Mouse (Mus musculus) CH12F3 (cell line): ENCODE results near the gene Galnt4.

Experiments used
- in situ Hi-C: fragments of 300-500 bp; cut with MboI; formaldehyde crosslinking; loops from 2 replicates; pipeline ENCODE4 v1.14.3; 2020; ENCODE audit warnings: low sequenced_read_pairs

Gene Galnt4

DNA sequence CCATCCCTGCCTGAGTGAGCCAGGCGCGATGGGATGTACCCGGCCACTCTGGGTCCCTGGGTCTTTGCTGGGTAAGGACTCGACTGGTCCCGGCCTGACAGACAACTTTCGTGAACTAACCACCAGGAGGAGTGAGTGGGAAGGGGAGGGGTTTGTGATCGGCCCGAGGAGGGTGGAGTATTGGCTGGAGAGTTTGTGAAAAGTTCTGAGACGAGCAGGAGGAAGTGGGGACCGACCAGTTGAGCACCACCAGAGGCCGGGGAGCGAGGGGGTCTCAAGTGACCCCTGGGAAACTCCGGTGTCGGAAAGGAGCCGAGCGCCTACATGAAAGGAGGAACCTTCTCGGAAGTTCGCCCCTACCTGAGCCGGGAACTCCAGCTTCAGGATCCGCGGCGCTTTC lies at the start of gene Galnt4:
Gene Galnt4 (plus strand): TSS at position 196 of the 400 bp plus-strand sequence.
- in situ Hi-C loops = no loop called here

DNA sequence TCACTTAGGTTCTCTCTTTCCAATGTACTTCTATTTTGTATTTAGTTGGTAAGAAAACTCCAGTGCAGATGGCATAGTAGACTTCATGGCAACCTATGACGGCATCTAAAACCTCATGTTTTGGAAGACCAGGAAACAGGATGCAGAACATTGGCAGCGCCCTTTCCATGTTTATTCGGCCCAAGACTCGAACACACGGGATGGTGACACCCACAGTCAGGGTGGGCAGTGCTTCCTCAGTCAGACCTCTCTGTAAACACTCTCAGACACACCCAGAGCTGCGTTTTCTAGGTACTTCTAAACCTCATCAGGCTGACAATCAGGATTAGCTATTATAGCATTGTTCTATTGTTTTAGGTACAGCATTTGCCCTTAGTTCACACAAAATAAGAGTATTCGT lies 47.4 kb upstream of the Galnt4 start:
- in situ Hi-C loops = no loop called here

DNA sequence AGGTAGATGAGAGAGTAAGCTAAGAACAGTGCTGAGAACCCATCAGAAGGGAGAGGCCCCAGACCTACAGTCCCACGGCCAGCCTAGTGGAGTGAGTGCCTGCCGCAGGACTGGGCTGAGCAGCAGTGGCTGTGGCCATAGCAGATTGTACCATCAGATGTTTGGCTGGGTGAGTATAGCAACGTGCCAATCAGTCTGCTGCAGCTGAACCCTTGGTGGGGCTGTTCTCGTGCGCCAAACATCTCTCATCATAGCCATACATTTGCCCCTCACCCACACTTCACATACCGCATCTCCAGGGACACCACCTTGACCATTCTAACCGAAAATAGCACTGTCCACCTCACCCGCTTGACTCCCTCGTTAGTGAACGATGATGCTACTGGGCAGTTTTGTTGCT lies 46.5 kb upstream of the Galnt4 start:
- in situ Hi-C loops = no loop called here

DNA sequence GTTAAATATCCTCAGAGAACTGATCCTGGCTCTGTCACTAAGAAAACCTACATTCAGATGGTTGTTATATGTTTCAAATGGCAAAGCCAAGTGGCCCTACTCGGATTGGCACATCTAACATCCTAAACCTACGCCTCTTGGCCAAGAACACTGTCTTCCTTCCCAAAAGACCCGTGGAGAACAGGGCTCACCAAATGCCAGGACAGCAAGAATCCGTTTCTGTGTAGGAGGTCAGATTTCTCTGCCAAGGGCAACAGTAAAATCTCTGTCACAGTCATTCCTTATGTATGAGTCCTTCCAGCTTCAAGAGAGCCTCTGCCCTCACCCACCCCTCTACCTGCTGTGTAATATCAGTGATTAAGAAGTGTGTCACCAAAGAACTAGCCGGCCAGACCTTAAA lies 45.4 kb upstream of the Galnt4 start:
- in situ Hi-C loops = no loop called here

DNA sequence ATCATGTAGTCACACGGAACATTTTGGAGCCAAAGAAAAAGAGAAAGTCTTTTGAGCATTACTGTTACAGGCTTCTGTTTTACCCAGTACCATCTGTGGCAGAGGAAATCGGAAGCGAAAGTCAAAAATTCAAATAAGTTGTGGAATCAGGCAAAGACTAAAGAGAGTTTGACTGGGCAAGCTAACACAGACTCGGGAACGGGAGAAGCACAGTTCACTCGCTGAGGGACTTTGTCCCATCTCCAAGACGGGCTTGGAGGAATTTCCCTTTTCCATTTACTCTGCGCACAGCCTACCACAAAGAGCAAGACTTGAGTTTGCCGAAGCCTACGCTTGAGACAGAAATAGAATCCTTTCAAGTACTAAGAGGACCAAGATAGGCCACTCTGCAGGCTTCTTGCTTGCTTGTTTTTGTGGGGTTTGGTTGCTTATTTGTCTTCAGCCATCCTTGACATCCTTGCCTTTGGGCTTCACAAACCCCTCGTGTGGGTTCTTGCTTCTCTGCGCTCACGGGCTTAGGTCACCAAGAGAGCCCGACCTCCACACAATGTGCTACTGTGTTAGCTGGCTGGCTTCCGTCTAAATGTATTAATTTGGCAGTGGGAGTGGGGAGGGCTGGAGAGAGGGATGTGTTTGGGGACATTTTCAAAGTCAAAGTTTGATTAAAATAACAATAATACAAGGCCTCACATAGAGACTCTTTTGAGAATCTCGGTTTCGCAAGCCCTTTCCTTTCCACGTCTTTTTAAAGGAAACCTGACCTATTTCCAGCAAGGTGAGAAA lies 31.7 kb upstream of the Galnt4 start:
- in situ Hi-C loops = loop anchor here (25.0 kb wide), 2 partner anchors 239 to 589 kb away; no protein-coding TSS in a partner anchor

DNA sequence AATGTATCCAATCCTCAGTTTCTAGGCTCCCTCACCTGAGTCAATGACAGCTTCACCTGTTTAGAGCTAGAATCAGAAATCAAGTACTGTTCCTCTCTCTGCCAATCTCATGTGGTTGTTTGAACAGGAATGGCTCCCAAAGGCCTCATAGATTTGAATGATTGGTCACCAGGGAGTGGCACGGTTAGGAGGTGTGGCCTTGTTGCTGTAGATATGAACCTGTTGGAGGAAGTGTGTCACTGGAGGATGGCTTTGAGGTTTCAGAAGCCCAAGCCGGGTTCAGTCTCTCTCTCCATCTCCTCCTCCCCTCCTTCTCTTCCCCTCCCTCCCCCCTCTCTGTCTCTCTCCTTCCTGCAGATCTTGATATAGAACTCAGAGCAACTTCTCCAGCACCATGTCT lies 29.3 kb upstream of the Galnt4 start:
- in situ Hi-C loops = loop anchor here (25.0 kb wide), 2 partner anchors 241 to 591 kb away; no protein-coding TSS in a partner anchor

DNA sequence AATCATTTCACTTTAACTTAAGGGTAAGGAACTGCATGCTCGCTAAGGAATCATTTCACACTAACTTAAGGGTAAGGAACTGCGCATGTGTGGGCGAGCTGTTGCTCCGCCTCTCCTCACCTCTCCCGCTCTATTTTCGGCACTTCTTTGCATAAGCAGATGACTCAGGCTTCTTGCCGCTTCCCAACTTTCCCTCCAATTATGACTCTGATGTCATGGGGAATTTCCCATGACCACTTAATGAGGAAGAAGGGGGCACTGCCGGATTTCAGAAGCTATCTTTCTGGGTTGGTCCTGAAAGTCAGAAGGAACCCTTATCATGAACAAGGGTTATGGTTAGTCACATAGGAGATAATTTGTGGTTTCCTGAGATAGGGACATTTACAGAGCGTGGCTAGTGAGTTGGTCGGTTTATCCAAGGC lies 26.4 kb upstream of the Galnt4 start:
- in situ Hi-C loops = loop anchor here (25.0 kb wide), 2 partner anchors 244 to 594 kb away; no protein-coding TSS in a partner anchor

DNA sequence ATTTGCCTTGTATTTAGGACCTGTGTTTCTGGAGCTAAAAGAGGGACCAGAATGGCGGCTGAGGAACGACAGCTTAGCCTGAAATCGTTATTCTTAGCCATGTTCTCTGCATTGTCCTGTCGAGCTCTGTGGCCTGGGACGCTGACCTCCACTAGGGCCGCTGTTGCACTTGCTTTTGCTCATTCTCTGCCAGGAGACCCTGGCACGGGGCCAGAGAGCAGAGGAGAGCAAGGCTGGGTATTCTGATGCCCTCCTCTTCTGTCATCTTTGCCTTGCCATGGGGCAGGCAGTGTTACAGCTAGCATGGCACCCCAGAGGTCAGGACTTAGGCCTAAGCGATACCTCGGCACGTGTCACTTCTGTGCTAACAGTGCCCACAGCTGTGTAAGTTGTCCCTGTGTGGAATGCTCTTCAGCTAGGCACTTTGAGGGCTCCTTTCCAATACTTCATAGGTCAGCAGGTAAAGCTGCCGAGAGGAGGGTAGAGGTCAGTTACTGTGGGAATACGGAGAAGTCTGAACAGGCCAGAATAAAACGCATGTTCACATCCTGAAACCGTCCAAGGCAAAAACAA lies 24.4 kb upstream of the Galnt4 start:
- in situ Hi-C loops = loop anchor here (25.0 kb wide), 2 partner anchors 246 to 596 kb away; no protein-coding TSS in a partner anchor

DNA sequence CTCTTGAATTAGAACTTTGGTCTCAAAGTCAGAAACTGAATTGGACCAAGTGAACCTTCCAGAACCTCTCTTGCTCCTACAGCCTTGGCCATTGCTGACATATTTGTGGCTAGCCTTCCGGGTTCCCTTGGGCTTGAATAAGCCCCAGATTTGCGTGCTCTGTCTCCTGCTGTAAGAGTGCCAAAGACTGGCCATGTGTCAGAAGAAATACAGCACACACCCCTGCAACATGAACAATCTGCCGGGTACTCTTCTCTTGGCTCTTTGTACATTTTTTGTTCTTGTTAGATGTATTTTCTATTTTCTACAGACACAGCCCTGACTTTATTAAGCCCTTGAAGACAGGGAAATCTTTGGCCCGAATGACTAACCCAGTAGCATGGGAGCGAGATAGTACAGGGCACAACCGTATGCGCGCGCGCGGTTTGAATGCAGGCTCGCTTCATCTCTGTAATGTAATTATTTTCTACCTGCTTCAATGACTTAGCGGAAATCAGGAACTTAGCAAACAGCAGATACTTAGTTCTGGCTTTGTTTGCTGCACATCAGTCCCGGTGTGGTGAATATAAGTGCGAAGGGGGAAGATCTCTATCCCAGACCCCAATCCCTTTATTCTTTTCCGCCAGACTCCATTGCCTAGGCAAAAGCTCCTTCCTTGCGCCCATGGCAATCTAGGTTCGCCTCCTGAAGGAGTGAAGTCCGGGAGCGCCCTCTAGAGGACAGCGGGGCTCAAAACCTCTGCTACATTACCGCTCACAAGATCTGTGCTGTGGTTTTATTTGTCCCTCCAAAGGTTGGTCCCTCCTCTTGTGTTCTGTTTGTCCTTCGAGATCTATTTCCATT lies 23.3 kb upstream of the Galnt4 start:
- in situ Hi-C loops = loop anchor here (25.0 kb wide), 2 partner anchors 247 to 597 kb away; no protein-coding TSS in a partner anchor

DNA sequence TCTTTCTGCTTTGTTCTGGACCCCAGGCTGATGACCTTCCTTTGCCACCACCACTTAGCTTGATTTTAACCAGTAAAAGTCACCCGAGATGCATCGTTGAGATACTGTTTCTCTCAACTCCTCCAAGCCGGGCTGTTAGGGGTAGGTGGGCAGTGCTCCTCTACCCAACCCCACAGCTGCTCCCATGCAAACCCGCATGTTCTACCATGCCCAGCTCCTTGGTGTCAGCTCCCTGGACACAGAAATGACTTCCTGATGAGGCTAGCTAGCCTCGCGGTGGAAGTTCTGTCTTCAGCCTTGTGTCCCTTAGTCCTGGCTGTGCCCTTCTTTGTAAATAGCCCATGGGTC lies 22.7 kb upstream of the Galnt4 start:
- in situ Hi-C loops = loop anchor here (25.0 kb wide), 2 partner anchors 248 to 598 kb away; no protein-coding TSS in a partner anchor

DNA sequence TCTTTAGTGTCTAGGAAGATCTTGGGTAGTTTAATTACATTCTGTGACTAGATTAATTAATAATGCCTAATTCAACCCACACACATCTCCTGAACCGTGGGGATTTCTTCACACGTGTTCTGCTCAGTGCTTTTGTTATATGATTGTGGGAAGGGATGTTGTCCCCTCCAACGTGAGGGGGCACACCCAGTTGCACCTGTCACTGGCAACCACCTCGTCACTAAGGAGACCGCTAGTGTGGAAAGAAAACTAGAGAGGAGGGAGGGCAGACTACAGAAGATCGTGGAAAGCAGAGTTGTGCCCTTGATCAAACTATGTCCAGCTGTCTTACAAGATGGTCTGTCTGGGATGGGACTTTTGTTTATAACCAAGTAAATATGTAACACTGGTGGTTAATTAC lies 21.9 kb upstream of the Galnt4 start:
- in situ Hi-C loops = loop anchor here (25.0 kb wide), 2 partner anchors 249 to 599 kb away; no protein-coding TSS in a partner anchor

DNA sequence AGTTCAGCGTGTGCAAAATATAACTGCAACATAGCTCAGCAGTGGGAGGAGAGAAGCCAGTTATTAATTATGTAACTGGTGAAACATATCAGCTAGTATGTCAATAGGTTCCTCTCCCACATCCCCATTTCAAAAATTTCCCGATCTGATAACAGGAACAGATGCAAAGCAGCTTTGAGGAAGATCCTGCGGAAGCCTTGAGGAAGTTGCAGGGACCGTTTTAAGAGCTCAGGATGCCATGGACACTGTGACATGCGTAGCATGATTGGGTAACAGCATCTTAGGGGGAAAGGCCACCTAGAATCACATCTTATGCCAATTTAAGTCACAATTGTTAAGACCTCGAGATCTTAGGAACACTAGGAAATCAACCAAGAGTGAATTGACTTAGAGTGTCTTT lies 18.1 kb upstream of the Galnt4 start:
- in situ Hi-C loops = loop anchor here (25.0 kb wide), 2 partner anchors 253 to 603 kb away; no protein-coding TSS in a partner anchor

DNA sequence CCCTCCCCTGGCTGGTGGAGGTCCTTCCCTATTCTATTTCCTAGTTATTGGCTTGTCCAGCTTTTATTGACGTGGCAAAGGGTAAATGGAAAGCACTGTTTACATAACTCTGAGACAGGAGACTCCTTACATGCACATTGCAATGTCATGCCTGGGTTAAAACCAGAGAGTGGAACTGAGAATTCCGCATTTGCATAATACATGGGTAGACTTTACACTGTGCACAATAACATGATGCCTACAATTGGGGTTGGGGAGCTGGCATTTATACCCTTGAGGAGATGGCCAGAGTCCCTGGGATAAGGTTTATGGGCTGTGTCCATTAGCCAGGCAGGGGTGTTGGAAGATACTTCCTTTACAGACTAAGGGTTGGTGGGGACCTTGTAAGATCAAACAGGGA lies 14.6 kb upstream of the Galnt4 start:
- in situ Hi-C loops = loop anchor here (25.0 kb wide), 2 partner anchors 256 to 606 kb away; no protein-coding TSS in a partner anchor

DNA sequence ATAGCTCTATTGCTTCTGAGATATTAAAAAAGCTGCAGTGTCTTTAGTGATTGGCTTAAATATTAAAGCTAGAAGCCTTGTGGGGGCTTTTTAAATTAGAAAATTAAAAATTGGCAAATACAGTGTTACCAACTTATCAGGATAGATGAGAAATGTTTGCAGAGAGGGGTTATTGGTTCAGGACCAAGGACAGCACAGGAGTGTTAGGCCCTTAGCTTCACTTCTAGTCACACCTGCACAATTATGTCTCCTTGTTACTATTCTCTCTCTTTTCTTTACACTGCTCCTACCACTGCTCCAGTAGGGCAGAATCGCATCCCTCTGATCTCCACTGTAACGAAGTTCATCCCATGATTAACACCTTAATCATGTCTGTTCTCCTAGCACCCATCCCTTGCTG lies 12.8 kb upstream of the Galnt4 start:
- in situ Hi-C loops = loop anchor here (25.0 kb wide), 2 partner anchors 258 to 608 kb away; no protein-coding TSS in a partner anchor

DNA sequence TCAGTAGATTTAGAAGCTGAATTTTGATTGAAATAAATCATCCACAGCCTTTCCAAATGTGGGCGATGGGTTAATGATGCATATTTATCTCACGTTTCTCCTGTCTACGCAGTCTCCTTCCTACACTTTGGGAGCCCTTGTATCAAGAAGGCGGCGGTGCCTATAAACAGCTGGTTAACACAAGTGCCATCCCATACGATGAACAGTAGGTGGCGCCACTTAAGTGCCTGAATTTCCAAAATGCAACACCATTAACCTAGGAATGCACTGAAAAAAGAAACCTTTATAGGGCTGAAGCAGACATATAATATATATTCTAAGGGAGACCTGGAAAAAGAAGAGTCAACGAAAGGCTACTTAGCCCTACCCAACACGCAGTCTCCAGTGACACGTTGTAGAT lies 10.6 kb upstream of the Galnt4 start:
- in situ Hi-C loops = loop anchor here (25.0 kb wide), 2 partner anchors 260 to 610 kb away; no protein-coding TSS in a partner anchor

DNA sequence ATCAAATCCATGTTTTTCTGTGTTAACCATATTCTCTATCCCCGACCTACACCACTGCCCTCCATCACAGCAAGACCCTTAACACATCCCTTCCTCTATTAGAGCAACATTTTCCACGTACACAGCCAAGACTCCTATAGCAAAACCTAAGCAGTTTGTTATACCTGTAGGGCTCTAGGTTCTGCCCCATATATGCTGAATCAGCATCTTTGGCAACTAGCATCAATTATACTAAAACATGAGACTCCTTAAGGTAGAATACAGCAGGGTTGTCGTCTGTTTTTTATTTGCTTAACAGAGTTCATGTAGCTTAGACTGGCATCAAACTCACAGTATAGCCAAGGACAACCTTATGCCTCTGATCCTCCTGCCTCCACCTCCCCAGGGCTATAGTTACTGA lies 2.4 kb upstream of the Galnt4 start:
- in situ Hi-C loops = no loop called here

DNA sequence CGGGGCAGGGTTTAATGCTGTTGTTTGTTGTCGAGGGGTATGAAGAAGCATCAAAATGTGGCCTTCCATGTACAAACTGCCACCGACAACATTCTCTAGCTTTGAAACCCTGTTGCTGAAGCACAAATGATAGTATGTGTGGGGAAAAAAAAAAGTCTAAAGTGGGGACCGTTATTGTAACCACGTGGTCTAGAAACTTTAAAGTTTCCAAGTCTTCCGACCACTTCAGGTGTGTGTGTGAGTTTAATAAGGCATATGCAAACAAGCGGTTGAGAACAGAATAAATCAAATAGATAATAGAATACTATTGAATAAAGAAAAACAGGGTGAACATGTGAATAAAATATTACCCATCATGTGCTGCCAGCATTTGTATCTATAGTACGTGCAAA lies 1.7 kb upstream of the Galnt4 start:
- in situ Hi-C loops = no loop called here

DNA sequence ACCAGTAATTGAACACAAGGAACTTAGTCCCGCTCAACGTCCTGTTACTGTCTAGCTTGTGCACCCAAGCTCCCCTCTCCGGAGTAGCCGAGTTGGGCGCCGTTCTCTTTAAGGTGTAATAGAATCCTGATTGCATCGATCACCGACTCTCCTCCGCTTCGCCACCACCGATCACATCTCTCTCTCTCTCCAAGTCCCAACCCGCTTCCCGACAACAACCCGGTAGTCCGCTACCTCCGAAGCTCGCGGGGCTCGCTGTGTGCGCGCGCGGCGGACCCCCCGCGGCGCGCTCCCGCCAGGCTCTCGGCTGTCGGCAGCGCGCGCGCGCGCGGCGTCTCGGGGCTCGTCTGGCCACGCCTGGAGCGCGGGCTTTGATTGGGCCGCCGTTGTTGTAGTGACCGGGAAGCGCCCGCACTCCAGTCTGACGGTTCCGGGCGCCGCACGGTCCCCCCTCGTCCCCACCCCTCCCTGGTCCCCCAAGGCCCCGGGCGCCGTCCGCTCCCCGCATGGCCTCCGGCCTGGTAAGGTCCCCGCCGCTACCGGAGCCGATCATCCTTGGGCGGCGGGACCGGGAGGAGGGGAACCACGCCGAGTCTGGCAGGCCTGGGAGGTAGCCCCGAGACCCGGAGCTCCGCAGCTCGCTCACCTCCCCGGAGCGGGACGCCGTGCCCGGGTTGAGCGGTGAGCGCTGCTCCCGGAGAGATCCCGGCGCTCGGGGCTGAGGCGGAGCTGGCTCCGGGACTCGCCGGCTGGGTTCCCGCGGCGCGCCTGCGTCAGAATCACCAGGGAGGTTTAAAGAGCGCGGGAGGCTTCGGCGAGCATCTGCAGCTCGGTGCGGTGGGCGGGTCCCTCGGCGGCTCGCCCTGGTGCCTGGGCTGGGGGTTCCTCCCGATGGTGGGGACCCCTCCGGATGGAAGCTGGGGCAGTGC lies 992 bp upstream of the Galnt4 start, which contains the start of gene Poc1b:
Gene Poc1b (plus strand): TSS at position 334 of the 929 bp plus-strand sequence.
- in situ Hi-C loops = no loop called here

DNA sequence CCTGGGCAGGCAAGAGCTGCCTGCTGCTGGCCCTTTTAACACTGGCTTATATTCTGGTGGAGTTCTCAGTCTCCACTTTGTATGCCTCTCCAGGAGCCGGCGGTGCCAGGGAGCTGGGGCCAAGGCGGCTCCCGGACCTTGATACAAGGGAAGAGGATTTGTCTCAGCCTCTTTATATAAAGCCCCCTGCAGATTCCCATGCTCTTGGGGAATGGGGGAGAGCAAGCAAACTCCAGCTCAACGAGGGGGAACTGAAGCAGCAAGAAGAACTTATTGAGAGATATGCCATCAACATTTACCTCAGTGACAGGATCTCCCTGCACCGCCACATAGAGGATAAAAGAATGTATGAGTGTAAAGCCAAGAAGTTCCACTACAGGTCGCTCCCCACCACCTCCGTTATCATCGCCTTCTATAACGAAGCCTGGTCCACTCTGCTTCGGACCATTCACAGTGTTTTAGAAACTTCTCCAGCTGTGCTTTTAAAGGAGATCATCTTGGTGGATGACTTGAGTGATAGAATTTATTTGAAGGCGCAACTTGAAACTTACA lies 548 bp downstream of the Galnt4 start:
- in situ Hi-C loops = no loop called here
